Mouse (Mus musculus) liver, adult 2 months (tissue): ENCODE measurements around the gene 1700013G24Rik. TPM values are rescaled to one million over a fixed set of nuclear protein-coding genes. Genes with fewer than 3 reads are reported as not detected.

Source experiments
- DNase-seq: peaks from one replicate; pipeline ENCODE4 v3.0.0-alpha.2; 2011; ENCODE audit warnings: low read depth, low spot score; ENCODE audit errors: extremely low read depth
- H3K27ac ChIP-seq: fragments of 200-500 bp; replicated peaks from 2 replicates; pipeline ENCODE4 v1.5.1; 2012; ENCODE audit warnings: low read depth, mild to moderate bottlenecking, control low read depth, inconsistent platforms, low read length; ENCODE audit not compliant: insufficient read depth
- H3K27me3 ChIP-seq: fragments of 200-500 bp; 2 replicates; pipeline ENCODE4 v1.6.1; 2012; ENCODE audit warnings: mild to moderate bottlenecking, moderate library complexity, low read length, inconsistent platforms; ENCODE audit not compliant: control insufficient read depth, insufficient read depth
- H3K36me3 ChIP-seq: fragments of 200-500 bp; 2 replicates; pipeline ENCODE4 v1.6.1; 2012; ENCODE audit warnings: low read length, inconsistent platforms; ENCODE audit not compliant: control insufficient read depth, insufficient read depth
- H3K4me1 ChIP-seq: fragments of 200-500 bp; 2 replicates; pipeline ENCODE4 v1.6.1; 2011; ENCODE audit warnings: low read length; ENCODE audit not compliant: control insufficient read depth, insufficient read depth
- H3K4me3 ChIP-seq: fragments of 200-500 bp; 2 replicates; pipeline ENCODE4 v1.5.1; 2011; ENCODE audit warnings: low read depth, mild to moderate bottlenecking, control low read depth, low read length, moderate library complexity; ENCODE audit not compliant: insufficient read depth
- H3K79me2 ChIP-seq: fragments of 200-500 bp; 2 replicates; pipeline ENCODE4 v1.6.1; 2012; ENCODE audit warnings: inconsistent platforms, mild to moderate bottlenecking, low read length, moderate library complexity; ENCODE audit not compliant: control insufficient read depth, insufficient read depth
- H3K9ac ChIP-seq: fragments of 200-500 bp; 2 replicates; pipeline ENCODE4 v1.6.1; 2012; ENCODE audit warnings: low read depth, mild to moderate bottlenecking, control low read depth, inconsistent platforms, low read length
- CTCF ChIP-seq: fragments of 200-500 bp; IDR thresholded peaks from 2 replicates; pipeline ENCODE4 v1.5.1; 2011; ENCODE audit warnings: low read depth, low read length, control low read depth
- POLR2A ChIP-seq: fragments of 200-500 bp; IDR thresholded peaks from 2 replicates; pipeline ENCODE4 v1.6.1; 2011; ENCODE audit warnings: low read length, control low read depth; ENCODE audit not compliant: insufficient read depth; ENCODE audit errors: extremely low read depth
- WGBS: fragments of 180-500 bp; shearing (Covaris S2); methylation state at CpG from one replicate; pipeline ENCODE4 v1.1.7; 2018; 5-methylcytosine and 5-hydroxymethylcytosine counted together
- polyA plus RNA-seq: library from polyadenylated mRNA; depleted of rRNA; stranded (reverse); fragments of >200 nt; gene quantifications from 2 replicates; pipeline ENCODE4 v1.2.3, GENCODE M21; 2012
- total RNA-seq: library from RNA; depleted of rRNA; stranded (reverse); fragments of >200 nt; gene quantifications from 2 replicates; pipeline ENCODE4 v1.2.3, GENCODE M21; 2014

Gene 1700013G24Rik
- total and polyA plus RNA-seq, 2 experiments = not detected

GRCm38 (mm10) chr4:137475271-137476050, 22.4 kb downstream of the 1700013G24Rik start:
- H3K4me1 ChIP-seq = peaks cover 7% of the 10 kb centered on the region; the same call in 1 of the 2 replicates
- no peak overlapping the region for H3K27ac ChIP-seq
- H3K27me3 ChIP-seq = no peaks in the 10 kb centered on the region
- H3K79me2 ChIP-seq = peaks cover 4% of the 10 kb centered on the region; the same call in 1 of the 2 replicates
- no peaks in the 10 kb centered on the region for H3K36me3 ChIP-seq
- no peak overlapping the region for H3K9ac ChIP-seq
- 77% methylated on average over 13 of the region's 13 CpGs for WGBS
- H3K4me3 ChIP-seq = no peak overlapping the region
- TF ChIP-seq CTCF (no peak), POLR2A (no peak)
- no peak for DNase-seq

- Histone ChIP-seq H3K9ac (no peak overlapping the region), H3K4me3 (no peak overlapping the region)
Measured at GRCm38 (mm10) chr4:137476065-137476760, 23.1 kb downstream of the 1700013G24Rik start.

GRCm38 (mm10) chr4:137476761-137477237, 23.7 kb downstream of the 1700013G24Rik start:
- Histone ChIP-seq H3K4me3 (peak overlapping the region; percentile 11; the same call in 1 of the 2 replicates), H3K27ac (no peak overlapping the region; the same call in 1 of the 2 replicates), H3K36me3 (no peaks in the 10 kb centered on the region), H3K9ac (no peak overlapping the region), H3K79me2 (peaks cover 4% of the 10 kb centered on the region; the same call in 1 of the 2 replicates), H3K27me3 (no peaks in the 10 kb centered on the region), H3K4me1 (peaks cover 17% of the 10 kb centered on the region)
- no peak for DNase-seq
- WGBS = 40% methylated on average over 17 of the region's 17 CpGs
- TF ChIP-seq POLR2A = no peak
- no peak for TF ChIP-seq CTCF

More at GRCm38 (mm10) chr4:137476065-137476760, 23.1 kb downstream of the 1700013G24Rik start:
- DNase-seq = no peak
- no peak overlapping the region for H3K27ac ChIP-seq
- no peaks in the 10 kb centered on the region for H3K36me3 ChIP-seq
- TF ChIP-seq CTCF (no peak), POLR2A (0 out of 2 replicates have a peak, but pooled peaks have one; percentile 0)
- H3K79me2 ChIP-seq = peaks cover 4% of the 10 kb centered on the region; the same call in 1 of the 2 replicates
- WGBS = 40% methylated on average over 10 of the region's 10 CpGs
- H3K4me1 ChIP-seq = peaks cover 12% of the 10 kb centered on the region
- no peaks in the 10 kb centered on the region for H3K27me3 ChIP-seq

- 72% methylated on average over 6 of the region's 6 CpGs for WGBS
- H3K79me2 ChIP-seq = peaks cover 4% of the 10 kb centered on the region; the same call in 1 of the 2 replicates
- TF ChIP-seq CTCF (no peak), POLR2A (no peak)
- H3K36me3 ChIP-seq = no peaks in the 10 kb centered on the region
- no peak overlapping the region for H3K9ac ChIP-seq
- no peak overlapping the region for H3K4me3 ChIP-seq
- H3K4me1 ChIP-seq = peaks cover 18% of the 10 kb centered on the region
- no peaks in the 10 kb centered on the region for H3K27me3 ChIP-seq
- DNase-seq = no peak
- no peak overlapping the region; the same call in 1 of the 2 replicates for H3K27ac ChIP-seq
Measured at GRCm38 (mm10) chr4:137477611-137478010, 24.5 kb downstream of the 1700013G24Rik start.

GRCm38 (mm10) chr4:137478306-137478705, 25.2 kb downstream of the 1700013G24Rik start:
- TF ChIP-seq CTCF = no peak
- no peak for TF ChIP-seq POLR2A
- no peaks in the 10 kb centered on the region for H3K27me3 ChIP-seq
- H3K27ac ChIP-seq = peak overlapping the region; percentile 32
- H3K79me2 ChIP-seq = no peaks in the 10 kb centered on the region
- H3K4me3 ChIP-seq = no peak overlapping the region
- no peak overlapping the region for H3K9ac ChIP-seq
- no peak for DNase-seq
- WGBS = 72% methylated on average over 5 of the region's 5 CpGs
- H3K4me1 ChIP-seq = peaks cover 18% of the 10 kb centered on the region
- H3K36me3 ChIP-seq = no peaks in the 10 kb centered on the region
